Mouse (Mus musculus) liver, embryonic 16.5 days (tissue): ENCODE data around the gene Cfl2. TPM values are rescaled to one million over a fixed set of nuclear protein-coding genes. Genes with fewer than 3 reads are reported as not detected.

Source experiments
- ATAC-seq: fragments of 200-750 bp; cut with Nextera tagmentation; 2 replicates; pipeline ENCODE4 v1.8.0; 2017; ENCODE audit warnings: low read depth, mild to moderate bottlenecking, moderate number of reproducible peaks, moderate library complexity
- H3K27ac ChIP-seq: fragments of 300-500 bp; sonication (generic); 2 replicates; pipeline ENCODE4 v1.5.1; 2014; ENCODE audit warnings: mild to moderate bottlenecking, low read length
- H3K27me3 ChIP-seq: fragments of 300-500 bp; sonication (generic); 2 replicates; pipeline ENCODE4 v1.6.1; 2014; ENCODE audit warnings: low read depth, low read length, mixed read lengths; ENCODE audit not compliant: control insufficient read depth, insufficient read depth
- H3K36me3 ChIP-seq: fragments of 300-500 bp; sonication (generic); 2 replicates; pipeline ENCODE4 v1.6.1; 2014; ENCODE audit warnings: mild to moderate bottlenecking; ENCODE audit not compliant: control insufficient read depth, insufficient read depth
- H3K4me1 ChIP-seq: fragments of 300-500 bp; sonication (generic); 2 replicates; pipeline ENCODE4 v1.6.1; 2014; ENCODE audit warnings: low read depth, low read length, mixed read lengths; ENCODE audit not compliant: control insufficient read depth
- H3K4me2 ChIP-seq: fragments of 300-500 bp; sonication (generic); 2 replicates; pipeline ENCODE4 v1.6.1; 2014; ENCODE audit warnings: low read depth, low read length, mixed read lengths
- H3K4me3 ChIP-seq: fragments of 300-500 bp; sonication (generic); 2 replicates; pipeline ENCODE4 v1.5.1; 2014; ENCODE audit warnings: low read depth, mild to moderate bottlenecking, low read length
- H3K9ac ChIP-seq: fragments of 300-500 bp; sonication (generic); 2 replicates; pipeline ENCODE4 v1.6.1; 2014; ENCODE audit warnings: low read depth, low read length
- H3K9me3 ChIP-seq: fragments of 300-500 bp; sonication (generic); replicated peaks from 2 replicates; pipeline ENCODE4 v1.6.1; 2016; ENCODE audit warnings: low read length; ENCODE audit not compliant: control insufficient read depth
- WGBS: fragments of 180-500 bp; shearing (Covaris S2); extraction: QIAGEN DNeasy Blood & Tissue Kit; methylation state at CpG from one replicate; pipeline ENCODE4 v1.1.7; 2014; ENCODE audit not compliant: insufficient replicate concordance; 5-methylcytosine and 5-hydroxymethylcytosine counted together
- polyA plus RNA-seq: library from polyadenylated mRNA; unstranded; fragments of >200 nt; fragmentation: Nextera tagmentation; extraction: Ambion mirVana; gene quantifications from 2 replicates; pipeline ENCODE4 v1.2.1, GENCODE M21; 2015

Cfl2 gene
- polyA plus RNA-seq, 1 experiment from 2014 or later, result 43.2 TPM

- no peak for ATAC-seq
- Histone ChIP-seq H3K27me3 (no peaks in the 10 kb centered on the region), H3K4me1 (peaks cover 7% of the 10 kb centered on the region), H3K27ac (no peak overlapping the region), H3K9me3 (no peaks in the 10 kb centered on the region), H3K9ac (no peak overlapping the region), H3K4me2 (no peak overlapping the region), H3K36me3 (no peaks in the 10 kb centered on the region), H3K4me3 (no peak overlapping the region)
- 30% methylated on average over 6 of the region's 6 CpGs for WGBS
Observed at GRCm38 (mm10) chr12:54819181-54819935, 43.3 kb downstream of the Cfl2 start.

GRCm38 (mm10) chr12:54810142-54810541, 52.5 kb downstream of the Cfl2 start:
- H3K27ac ChIP-seq, result no peak overlapping the region
- peaks cover 4% of the 10 kb centered on the region for H3K4me1 ChIP-seq
- H3K36me3 ChIP-seq, result no peaks in the 10 kb centered on the region
- no peak overlapping the region for H3K4me3 ChIP-seq
- H3K4me2 ChIP-seq, result no peak overlapping the region
- H3K27me3 ChIP-seq, result no peaks in the 10 kb centered on the region
- 50% methylated on average over 2 of the region's 2 CpGs for WGBS
- no peak for ATAC-seq
- H3K9ac ChIP-seq, result no peak overlapping the region
- H3K9me3 ChIP-seq, result no peaks in the 10 kb centered on the region

Other genes starting within 250 kb of the Cfl2 start
- 92.2 and 96.8 TPM in 2 replicates for gene Sptssa, start 206.3 kb downstream of the Cfl2 start, polyA plus RNA-seq
- gene Eapp, start 167.0 kb downstream of the Cfl2 start, polyA plus RNA-seq, result 36.9 and 38.8 TPM in 2 replicates
- gene Snx6, start 67.2 kb downstream of the Cfl2 start, polyA plus RNA-seq, result 45.3 and 45.4 TPM in 2 replicates
- gene Gm20403, start 123.7 kb upstream of the Cfl2 start, polyA plus RNA-seq, result not detected in 2 replicates
- 23.6 and 26.8 TPM in 2 replicates for gene Baz1a, start 151.5 kb upstream of the Cfl2 start, polyA plus RNA-seq
- 35.6 and 36.5 TPM in 2 replicates for gene 2700097O09Rik, start 217.2 kb upstream of the Cfl2 start, polyA plus RNA-seq
- 72.2 and 72.5 TPM in 2 replicates for gene Srp54a, start 217.4 kb upstream of the Cfl2 start, polyA plus RNA-seq